Mouse (Mus musculus) lung, postnatal 4 days (tissue): ENCODE measurements at regions not wholly inside any gene's neighbourhood (a gene's known extent, or its start where the extent isn't known, plus 50 kb on each side); places are given as distances from the start of the nearest gene placed in this dataset.
"Not testable (repeated sequence)": the region's sequence is repeated elsewhere in the genome, so short reads cannot be mapped to it uniquely, and the experiment has no call there.

Source experiments
- DNase-seq, 2 experiments: peaks; one replicate each; pipeline ENCODE4 v3.0.0; 2021

GRCm38 (mm10) chr10:120726369-120726768 is 172.5 kb downstream of the Msrb3 start:
- no peak for DNase-seq

GRCm38 (mm10) chr10:120721956-120722532 is 176.9 kb downstream of the Msrb3 start:
- no peak for DNase-seq

GRCm38 (mm10) chr10:120720981-120721380 is 177.9 kb downstream of the Msrb3 start:
- no peak for DNase-seq

- DNase-seq = no peak
Observed at GRCm38 (mm10) chr10:120720061-120720460, 178.8 kb downstream of the Msrb3 start.

GRCm38 (mm10) chr10:120717159-120717567 is 181.7 kb downstream of the Msrb3 start:
- DNase-seq = peak; percentile 53 to 66

GRCm38 (mm10) chr10:120716391-120716790 is 182.5 kb downstream of the Msrb3 start:
- no peak for DNase-seq

- peak; percentile 36 to 51 for DNase-seq
Observed at GRCm38 (mm10) chr10:120707771-120708750, 190.8 kb downstream of the Msrb3 start.

GRCm38 (mm10) chr10:120706684-120707290 is 192.1 kb downstream of the Msrb3 start:
- DNase-seq = no peak

GRCm38 (mm10) chr10:120701833-120702232 is 197.1 kb downstream of the Msrb3 start:
- DNase-seq = peak; percentile 80 to 87

- DNase-seq = no peak
Observed at GRCm38 (mm10) chr10:120697275-120697856, 201.5 kb downstream of the Msrb3 start.

GRCm38 (mm10) chr10:120696481-120696880 is 202.4 kb downstream of the Msrb3 start:
- DNase-seq = no peak

- peak in 1 of 2 experiments; percentile 19 for DNase-seq
Observed at GRCm38 (mm10) chr10:120694472-120694871, 204.4 kb downstream of the Msrb3 start.

GRCm38 (mm10) chr10:120691451-120691850 is 207.4 kb downstream of the Msrb3 start:
- DNase-seq = peak in 1 of 2 experiments; percentile 42

- peak; percentile 18 to 48 for DNase-seq
Observed at GRCm38 (mm10) chr10:120686123-120686522, 209.9 kb upstream of the Hmga2 start.

GRCm38 (mm10) chr10:120682021-120682420 is 205.8 kb upstream of the Hmga2 start:
- no peak for DNase-seq

GRCm38 (mm10) chr10:120679982-120680381 is 203.7 kb upstream of the Hmga2 start:
- no peak for DNase-seq

- DNase-seq = no peak
Observed at GRCm38 (mm10) chr10:120678277-120678676, 202.0 kb upstream of the Hmga2 start.

GRCm38 (mm10) chr10:120675369-120675768 is 199.1 kb upstream of the Hmga2 start:
- no peak for DNase-seq

- DNase-seq = no peak
Observed at GRCm38 (mm10) chr10:120674321-120675045, 198.2 kb upstream of the Hmga2 start.

GRCm38 (mm10) chr10:120667678-120668031 is 191.4 kb upstream of the Hmga2 start:
- DNase-seq = not testable (repeated sequence)

- peak; percentile 50 to 76 for DNase-seq
Observed at GRCm38 (mm10) chr10:120666985-120667677, 190.9 kb upstream of the Hmga2 start.
